Mouse (Mus musculus): ENCODE measurements around the gene Ampd1.

DNA sequence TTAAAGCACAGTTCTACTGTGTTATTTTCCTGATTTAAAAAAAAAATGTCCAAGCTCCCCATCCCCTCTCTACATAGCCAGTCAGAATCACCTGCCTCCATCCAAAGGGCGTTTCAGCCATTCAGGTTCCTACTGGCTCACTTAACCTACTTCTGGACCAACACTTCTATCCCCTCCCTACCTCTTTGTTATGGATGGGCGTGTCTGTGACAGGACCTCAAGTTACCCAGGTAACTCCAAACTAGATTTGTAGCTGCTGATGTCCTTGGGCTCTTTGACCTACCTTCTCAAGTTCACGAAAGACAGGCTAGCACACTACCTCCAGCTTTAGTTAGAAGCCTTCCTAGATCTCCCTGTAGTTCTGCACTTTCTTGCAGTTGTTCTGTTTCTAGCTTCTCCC is 12.2 kb downstream of the Ampd1 start:
- TF ChIP-seq CTCF (IDR thresholded peaks at IDR 0.05; ENCODE audit: low read depth, low read length) (no peak), GATA1 (IDR thresholded peaks at IDR 0.05; ENCODE audit: borderline replicate concordance, low read length) (no peak)

Data from G1E (cell line).